Mouse (Mus musculus) thymus, postnatal 14 days (tissue): Measurements from ENCODE around the gene Olfr622.

Experiments
- DNase-seq: peaks from one replicate; pipeline ENCODE4 v3.0.0; 2021

The Olfr622 gene

GRCm38 (mm10) chr7:103642602-103643001 lies at the start of gene Olfr622:
Olfr622 (minus strand) TSS chr7:103642702.
- no peak for DNase-seq

GRCm38 (mm10) chr7:103682420-103682819 lies 39.9 kb upstream of the Olfr622 start, which contains the start of gene Olfr625-ps1:
Olfr625-ps1 (plus strand) TSS chr7:103682720.
- DNase-seq, result no peak

GRCm38 (mm10) chr7:103671091-103671490 lies 28.6 kb upstream of the Olfr622 start, which contains the start of gene Olfr624:
Olfr624 (minus strand) TSS chr7:103671191.
- DNase-seq, result no peak

- DNase-seq, result no peak
These were observed 21.1 kb upstream of the Olfr622 start, which contains the start of gene Olfr623 for GRCm38 (mm10) chr7:103663598-103663997. Olfr623 (minus strand) TSS chr7:103663698.

GRCm38 (mm10) chr7:103644070-103644469 lies 1.6 kb upstream of the Olfr622 start:
- no peak for DNase-seq

GRCm38 (mm10) chr7:103636795-103637194 lies 5.7 kb downstream of the Olfr622 start:
- DNase-seq, result no peak

GRCm38 (mm10) chr7:103612434-103612833 lies 30.1 kb downstream of the Olfr622 start, which contains the start of gene Olfr620:
Olfr620 (minus strand) TSS chr7:103612534.
- DNase-seq, result no peak

GRCm38 (mm10) chr7:103607425-103607824 lies 35.1 kb downstream of the Olfr622 start:
- no peak for DNase-seq

- DNase-seq, result no peak
These were observed 42.2 kb downstream of the Olfr622 start, which contains the start of gene Olfr619 for GRCm38 (mm10) chr7:103600275-103600674. Olfr619 (plus strand) TSS chr7:103600575.

- DNase-seq, result no peak
These were observed 52.7 kb downstream of the Olfr622 start, which contains the start of gene Olfr618 for GRCm38 (mm10) chr7:103589803-103590202. Olfr618 (plus strand) TSS chr7:103590103.
